Mouse (Mus musculus) liver, postnatal 0 days (tissue): ENCODE results near the gene St6galnac5.

Experiments used
- CTCF ChIP-seq: sonication (generic); IDR thresholded peaks from 2 replicates; pipeline ENCODE4 v1.5.1; 2016; ENCODE audit warnings: antibody characterized with exemption, low read depth
- EP300 ChIP-seq: IDR thresholded peaks from 2 replicates; pipeline ENCODE4 v1.6.1; 2016; ENCODE audit warnings: antibody characterized with exemption, low read depth, mild to moderate bottlenecking

GRCm38 (mm10) chr3:152980431-152980830 lies 1.6 kb downstream of the St6galnac5 start:
- no peak for TF ChIP-seq CTCF
- TF ChIP-seq EP300: no peak
